Mouse (Mus musculus) lung, postnatal 10 days (tissue): ENCODE measurements around the gene Rprd2.
"Not testable (repeated sequence)": the region's sequence is repeated elsewhere in the genome, so short reads cannot be mapped to it uniquely, and the experiment has no call there.

ENCODE experiments used
- DNase-seq: peaks from one replicate; pipeline ENCODE4 v3.0.0; 2021

The Rprd2 gene

DNA sequence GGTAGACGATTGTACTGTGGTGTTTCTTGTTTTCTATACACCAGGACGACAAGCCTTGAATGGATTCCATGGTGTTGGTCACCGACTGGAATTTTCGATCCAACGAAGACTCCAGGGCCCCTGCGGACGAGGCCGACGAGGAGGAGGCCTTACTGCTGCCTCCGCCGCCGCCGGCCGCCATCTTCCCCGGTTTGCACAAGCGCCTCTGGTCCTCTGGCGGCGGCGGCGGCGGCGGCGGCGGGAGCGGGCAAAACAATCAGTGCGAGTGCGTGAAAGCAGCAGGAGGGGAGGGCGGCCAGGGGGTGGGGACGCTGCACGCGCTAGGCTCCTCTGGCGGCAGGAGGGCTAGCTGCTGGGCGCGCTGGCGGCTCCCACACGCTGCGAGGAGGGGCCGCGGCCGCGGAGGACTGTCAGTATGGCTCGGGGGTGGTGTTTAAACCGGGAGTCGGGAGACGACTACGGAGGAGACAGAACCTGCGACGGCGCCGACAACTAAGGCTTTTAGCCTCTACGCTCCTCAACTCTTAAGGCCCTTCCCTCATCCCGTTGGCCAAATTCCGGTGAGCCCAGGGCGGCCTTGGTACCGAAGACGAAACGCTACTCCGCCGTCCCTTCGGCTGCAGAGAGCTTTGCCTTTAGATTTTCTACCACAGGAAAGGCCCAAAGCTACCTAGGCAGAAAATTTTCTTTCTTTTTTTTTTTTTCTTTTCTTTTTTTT, at the start of gene Rprd2:
Gene Rprd2 (minus strand): TSS at position 293 of the 718 bp plus-strand sequence.
- peak; percentile 81 for DNase-seq

DNA sequence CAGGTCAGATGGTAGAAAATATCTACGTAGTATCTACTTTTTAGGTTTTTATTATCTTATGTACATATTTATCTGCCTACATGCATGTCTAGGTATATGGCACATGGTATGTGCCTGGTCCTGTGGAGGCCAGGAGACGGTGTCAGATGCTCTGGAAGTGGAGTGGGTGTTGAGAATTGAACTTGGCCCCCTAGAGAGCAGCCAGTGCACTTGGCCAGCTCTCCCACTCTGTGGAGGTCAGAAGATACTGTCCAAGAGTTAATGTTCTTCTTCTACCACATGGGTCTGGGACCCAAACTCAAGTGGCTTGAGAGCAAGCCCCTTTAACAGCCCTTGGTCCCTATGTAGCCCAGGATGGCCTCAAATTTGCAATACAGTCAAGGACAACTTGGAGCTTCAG, 48.7 kb upstream of the Rprd2 start:
- DNase-seq = no peak

DNA sequence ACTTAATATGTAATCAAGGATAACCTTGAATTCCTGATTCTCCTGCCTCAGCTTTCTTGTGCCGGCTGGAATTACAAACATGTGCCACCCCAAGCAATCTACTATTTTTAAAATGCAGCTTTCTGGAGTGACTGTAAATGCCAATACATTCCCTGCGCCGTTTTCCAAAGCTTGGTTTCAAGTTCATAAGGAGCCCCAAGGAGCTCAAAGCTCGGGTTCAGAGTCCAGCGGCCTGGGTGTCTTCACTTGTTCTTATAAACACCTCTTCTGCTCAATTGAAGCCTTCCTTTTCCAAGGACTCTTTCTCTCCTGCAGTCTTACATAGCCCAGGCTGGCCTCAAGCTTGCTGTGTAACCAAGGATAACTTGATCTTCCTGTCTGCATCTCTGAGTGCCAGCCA, 47.4 kb upstream of the Rprd2 start:
- DNase-seq = no peak

DNA sequence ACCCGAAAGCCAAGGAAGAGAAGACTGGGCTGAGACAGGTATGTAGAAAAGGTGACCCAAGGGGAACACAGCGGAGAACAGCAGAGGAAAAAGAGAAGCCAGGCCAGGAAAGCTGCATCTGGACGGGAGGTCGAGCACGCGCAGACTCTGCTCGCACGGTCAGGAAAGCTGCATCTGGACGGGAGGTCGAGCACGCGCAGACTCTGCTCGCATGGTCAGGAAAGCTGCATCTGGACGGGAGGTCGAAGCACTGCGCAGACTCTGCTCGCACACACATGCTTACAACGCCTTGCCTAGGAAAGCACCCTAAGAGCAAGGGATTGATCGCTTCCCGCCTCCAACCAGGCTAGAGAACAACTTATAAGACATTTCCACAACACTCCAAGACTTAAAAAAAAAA, 46.9 kb upstream of the Rprd2 start:
- no peak for DNase-seq

DNA sequence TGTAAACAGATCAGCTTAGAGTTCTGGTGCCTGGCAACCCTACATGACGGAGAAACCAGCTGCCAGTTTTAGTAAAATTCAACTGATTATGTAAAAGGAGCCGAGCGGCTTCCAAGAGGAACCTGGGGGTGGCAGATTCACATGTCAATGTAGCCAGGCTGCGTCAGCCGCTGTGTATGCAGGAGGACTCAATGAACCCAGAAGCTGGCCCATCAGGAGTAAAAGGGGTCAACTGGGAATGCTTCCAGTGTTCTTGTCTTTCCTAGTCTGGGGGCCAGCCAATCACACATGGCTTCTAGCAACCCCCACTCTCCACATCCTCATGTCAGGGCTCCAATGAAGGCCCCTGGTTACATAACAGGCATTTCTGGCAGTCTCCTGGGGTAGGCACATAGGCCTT, 46.4 kb upstream of the Rprd2 start:
- DNase-seq = no peak

DNA sequence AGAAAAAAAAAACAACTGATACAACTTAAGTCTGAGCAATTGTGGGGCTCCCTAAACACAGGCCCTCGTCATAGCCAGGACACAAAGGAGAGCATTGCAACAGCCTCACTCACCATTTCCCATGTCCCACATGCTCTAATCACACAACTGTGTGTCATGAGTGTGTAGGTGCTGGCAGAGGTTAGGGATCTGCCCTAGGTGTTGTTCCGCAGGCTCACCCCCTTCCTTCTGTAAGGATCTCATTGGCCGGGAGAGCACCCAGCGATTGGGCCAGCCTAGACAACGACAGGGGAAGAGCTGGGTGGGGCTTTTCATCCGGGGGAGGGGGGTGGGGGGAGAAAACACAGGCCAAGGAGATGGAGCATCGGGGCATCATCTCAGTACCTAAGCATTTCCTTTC, 44.9 kb upstream of the Rprd2 start:
- no peak for DNase-seq

DNA sequence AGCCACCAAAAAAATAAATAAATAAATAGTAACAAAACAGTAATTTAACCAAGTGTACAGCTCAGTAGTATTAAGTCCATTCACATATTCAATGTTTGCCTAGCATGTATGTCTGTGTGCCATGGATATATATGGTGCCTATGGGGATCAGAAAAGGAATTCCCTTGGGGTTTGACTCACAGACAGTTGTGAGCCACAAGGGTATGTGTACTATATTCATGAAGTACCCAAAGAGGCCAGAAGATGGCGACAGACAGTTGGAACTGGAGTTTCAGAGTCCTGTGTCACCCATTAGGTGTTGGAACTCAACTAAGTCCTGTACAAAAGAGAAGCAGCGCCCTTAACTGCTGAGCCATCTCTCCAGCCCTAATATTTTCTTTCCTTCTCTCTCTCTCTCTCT, 43.1 kb upstream of the Rprd2 start:
- DNase-seq = peak; percentile 94

DNA sequence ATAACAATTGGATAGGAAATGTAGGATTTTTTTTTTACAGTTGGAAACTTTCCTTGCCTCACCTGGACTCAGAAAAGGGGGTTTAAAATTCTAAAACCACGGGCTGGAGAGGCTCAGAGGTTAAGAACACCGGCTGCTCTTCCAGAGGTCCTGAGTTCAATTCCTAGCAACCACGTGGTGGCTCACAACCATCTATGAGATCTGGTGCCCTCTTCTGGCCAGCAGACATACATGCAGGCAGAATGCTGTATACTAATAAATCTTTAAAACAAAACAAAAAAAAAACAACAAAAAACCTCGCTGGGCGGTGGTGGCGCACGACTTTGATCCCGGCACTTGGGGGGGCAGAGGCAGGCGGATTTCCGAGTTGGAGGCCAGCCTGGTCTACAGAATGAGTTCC, 42.6 kb upstream of the Rprd2 start:
- peak; percentile 18 for DNase-seq

DNA sequence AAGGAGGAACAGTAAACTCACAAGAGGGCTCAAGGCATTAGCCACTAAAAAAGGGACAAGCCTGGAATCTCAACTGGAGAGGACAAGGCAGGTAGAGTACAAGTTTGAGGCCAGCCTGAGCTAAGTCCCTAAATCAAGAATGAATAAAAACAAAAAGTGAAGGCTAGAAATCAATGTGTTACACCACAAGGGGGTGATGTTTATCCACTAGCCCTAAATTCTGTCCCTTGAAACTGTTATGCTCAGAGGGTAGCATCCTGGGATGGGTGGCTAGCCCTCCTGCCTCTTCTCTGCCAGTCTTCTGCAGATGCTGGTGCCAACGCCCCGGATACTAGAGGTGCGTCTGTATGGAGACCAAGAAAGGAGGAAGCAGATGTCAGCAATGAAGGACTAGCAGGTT, 41.7 kb upstream of the Rprd2 start:
- DNase-seq = no peak

DNA sequence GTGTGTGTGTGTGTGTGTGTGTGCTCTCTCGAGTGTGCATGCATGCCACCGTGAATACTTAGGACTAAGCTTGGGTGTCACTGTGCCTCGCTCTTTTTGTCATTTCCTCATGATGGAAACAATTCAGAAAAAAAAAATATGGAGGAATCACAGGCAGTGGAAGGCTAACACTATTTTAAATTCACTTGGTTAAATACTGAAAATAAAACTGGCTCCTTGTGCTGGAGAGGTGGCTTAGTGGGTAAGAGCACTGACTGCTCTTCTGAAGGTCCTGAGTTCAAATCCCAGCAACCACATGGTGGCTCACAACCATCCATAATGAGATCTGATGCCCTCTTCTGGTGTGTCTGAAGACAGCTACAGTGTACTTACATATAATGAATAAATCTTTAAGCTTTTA, 39.6 kb upstream of the Rprd2 start:
- DNase-seq = not testable (repeated sequence)

DNA sequence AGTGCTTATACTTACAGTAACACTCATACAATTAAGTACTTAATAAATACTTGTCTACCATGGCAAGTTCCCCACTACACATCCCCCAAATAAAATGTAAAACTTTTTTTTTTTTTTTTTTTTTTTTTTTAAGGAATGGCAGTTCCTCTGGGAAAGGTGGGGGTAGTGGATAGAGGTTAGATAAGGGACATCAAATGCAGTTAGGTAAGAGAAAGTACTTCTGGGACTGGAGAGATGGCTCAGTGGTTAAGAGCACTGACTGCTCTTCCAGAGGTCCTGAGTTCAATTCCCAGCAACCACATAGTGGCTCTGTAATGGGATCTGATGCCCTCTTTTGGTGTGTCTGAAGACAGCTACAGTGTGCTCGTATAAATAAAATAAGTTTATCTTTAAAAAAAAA, 38.4 kb upstream of the Rprd2 start:
- DNase-seq = not testable (repeated sequence)

DNA sequence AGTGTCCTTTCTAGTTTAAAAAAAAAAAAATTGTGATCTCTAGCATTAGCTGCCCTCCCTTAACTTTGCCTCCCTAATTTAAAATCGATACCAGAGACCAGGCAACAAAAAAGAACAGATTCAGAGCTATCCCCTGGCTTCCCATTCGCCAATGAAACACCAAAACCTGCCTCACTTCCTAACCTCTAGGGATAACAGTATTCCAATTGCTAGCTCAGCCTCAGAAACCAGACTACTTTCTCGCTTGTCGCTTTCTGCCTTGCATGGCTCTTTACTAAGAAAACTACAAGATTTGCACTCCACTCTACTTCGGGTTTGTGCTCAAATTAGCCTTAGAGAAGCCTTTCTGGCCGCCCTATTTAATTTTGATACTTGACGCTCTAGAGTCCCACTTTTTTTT, 37.5 kb upstream of the Rprd2 start:
- DNase-seq = peak; percentile 10

DNA sequence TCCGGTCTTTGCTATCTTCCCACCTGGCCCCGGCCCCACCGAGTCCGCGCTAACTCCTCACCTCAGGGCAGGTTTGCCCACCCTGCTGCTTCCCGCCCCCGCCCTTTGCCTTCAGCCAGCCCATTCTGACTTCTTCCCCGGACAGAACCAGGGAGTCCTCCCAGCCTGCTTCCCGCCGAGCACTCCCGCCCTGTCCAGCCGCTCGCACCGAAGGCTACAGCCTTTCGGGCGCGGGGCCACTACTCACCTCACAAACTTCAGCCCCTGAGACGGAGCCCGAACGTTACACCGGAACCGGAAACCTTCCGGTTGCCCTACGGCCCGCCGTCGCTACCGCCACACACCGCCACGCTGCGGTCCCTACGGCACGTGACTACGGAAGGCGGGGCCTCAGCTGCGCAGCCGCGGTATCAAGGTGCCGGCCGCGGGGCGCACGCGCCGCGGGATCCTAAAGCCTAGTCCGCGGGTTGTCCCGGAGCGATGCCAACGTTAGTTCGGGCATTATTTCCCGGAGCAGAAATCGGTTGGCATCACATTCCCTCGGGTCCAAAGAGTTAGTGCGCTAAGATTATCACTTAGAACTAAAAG, 36.9 kb upstream of the Rprd2 start, which contains the start of gene Prpf3:
Gene Prpf3 (minus strand): TSS at position 384 of the 588 bp plus-strand sequence.
- DNase-seq = peak; percentile 97

DNA sequence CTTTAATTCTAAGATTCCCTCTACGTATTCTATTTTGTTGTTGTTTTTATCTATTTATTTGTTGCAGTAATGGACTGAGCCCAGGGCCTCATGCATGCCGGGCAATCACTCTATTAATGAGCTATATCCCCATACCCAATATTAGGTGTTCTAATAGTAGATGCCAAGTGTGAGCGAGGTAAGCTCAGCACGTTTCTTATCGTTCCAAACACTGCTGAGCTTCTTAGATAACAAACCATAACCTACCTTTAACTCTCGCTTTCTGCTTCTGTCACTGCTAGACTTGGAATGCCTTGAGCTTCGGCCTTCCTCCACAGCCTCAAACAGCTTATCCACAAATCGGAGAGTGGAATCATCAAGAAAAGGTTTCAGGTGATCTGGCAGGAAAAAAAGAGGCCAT, 32.7 kb upstream of the Rprd2 start:
- DNase-seq = no peak

DNA sequence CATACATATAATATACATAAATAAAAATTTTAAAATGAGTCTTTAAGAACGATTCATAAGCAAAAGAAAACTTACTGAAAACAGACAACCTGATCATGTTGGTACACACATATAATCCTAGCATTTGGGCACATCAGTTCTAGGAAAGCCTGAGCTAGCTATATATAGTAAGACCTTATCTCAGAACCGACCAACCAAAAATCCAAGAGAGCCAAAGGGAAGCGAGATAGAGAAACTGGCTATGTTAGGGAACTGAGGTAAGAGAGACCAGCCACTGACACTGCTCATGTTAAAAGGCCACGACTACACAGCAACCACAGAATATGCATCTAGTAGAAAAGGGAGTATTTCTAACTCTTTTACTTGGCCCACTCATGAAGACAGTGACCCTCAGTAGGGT, 31.9 kb upstream of the Rprd2 start:
- no peak for DNase-seq

DNA sequence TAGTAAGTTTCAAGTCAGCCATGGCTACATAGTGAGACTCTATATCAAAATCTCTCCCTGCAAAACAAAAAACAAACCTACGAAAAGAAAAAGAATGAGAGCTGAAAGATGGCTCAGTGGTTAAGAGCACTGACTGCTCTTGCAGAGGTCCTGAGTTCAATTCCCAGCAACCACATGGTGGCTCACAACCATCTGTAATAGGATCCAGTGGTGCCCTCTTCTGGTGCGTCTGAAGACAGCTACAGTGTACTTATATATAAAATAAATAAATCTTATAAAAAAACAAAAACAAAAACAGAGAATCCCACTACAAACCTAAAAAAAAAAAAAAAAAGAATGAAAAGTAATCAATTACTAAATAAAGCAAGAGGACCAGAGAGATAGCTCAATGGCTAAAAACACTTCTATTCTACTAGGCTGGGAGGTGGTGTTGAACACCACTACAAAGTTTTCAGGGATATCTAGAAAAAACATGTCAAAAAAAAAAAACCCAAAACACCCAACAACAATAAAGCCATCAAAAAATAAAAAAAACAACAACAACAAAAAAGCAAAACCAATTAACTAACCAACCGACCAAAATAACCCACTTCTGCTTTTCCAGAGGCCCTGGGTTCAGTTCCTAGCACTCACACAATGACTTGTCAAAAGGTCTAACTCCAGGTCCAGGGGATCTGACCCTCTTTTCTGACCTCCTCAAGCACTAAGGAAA, 24.0 kb upstream of the Rprd2 start:
- DNase-seq = no peak

DNA sequence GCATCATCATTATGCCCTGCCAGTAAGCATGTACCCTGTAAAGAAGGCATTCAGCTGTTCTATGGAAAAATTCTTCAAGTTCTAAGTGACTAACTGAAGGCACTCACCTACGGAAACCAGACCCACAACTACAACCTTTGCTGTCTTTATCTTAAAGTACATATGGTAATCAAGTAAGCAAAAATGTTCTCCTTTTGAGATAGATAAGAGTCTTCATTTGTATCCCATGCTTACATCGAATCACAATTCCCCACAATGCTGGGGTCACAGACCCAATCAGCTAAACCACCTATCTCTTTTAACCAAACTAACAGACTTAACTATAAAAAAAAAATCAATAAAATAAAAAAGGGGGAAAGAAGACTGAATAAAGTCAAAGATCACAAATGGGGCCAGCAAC, 20.6 kb upstream of the Rprd2 start:
- DNase-seq = no peak

DNA sequence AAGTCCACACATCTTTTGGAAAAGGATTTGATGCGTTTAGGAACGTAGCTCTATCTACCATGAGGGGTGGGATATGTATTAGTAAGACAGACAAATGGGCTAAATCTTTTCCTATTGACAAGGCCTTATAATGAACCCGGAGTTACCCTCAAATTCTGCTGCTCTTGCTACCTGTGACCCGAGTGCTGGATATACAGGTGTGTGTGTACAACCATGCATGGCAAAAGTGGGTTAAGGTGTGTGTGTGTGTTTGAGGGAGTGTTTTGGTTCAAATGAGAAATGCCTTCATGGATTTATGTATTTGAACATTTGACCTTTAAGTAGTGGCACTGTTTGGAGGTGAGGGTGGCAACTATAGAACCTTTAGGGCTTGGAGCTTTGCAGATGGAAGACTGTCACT, 10.4 kb upstream of the Rprd2 start:
- no peak for DNase-seq

DNA sequence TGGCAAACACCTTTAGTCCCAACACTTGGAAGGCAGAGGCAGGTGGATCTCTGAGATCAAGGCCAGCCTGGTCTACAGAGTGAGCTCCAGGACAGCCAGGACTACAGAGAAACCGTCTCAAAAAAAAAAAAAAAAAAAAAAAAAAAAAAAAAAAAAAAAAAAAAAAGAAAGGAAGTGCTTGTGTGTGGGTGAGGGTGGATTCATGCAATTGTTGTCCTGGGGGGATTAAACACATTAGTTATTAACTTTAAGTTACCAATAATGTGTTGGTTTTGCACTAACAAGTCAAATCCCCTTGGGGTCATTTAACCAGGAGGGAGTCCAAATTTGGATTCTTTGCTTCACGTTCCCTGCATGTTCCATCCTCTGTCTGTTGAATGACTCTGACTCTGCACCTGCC, 7.6 kb upstream of the Rprd2 start:
- no peak for DNase-seq

DNA sequence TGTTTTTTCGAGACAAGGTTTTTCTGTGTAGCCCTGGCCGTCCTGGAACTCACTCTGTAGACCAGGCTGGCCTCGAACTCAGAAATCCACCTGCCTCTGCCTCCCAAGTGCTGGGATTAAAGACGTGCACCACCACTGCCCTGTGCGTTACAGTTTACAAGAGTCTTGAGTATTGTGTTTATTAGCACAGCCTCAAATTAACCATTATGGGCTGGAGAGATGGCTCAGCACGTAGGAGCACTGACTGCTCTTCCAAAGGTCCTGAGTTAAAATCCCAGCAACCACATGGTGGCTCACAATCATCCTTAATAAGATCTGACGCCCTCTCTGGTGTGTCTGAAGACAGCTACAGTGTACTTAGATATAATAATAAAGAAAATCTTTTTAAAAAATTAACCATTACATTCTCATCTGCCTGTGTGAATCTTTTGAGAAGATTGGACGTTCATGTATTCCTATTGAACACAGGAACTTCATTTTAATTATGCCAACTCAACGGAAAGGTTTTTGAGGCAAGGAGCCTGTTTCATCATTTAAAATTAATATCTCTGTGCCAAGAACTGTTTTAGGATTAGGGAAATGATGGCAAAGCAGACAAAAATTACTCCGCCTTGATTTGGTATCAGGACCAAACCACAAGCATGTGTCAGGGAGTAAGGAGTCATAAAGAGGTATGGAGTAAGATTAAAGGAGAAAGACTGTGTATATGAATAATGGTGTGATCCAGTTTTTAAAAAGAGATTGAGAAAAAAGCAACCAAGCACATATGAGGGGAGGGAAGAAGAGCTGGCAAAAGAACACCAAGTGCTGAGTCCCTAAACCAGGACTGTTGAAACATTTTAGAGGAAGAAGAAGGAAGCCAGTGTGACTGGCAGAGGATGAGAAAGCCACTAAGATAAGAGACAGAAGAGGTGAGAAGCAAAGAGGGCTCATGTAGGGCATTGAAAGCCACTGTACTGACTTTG, 1.7 kb upstream of the Rprd2 start:
- no peak for DNase-seq

DNA sequence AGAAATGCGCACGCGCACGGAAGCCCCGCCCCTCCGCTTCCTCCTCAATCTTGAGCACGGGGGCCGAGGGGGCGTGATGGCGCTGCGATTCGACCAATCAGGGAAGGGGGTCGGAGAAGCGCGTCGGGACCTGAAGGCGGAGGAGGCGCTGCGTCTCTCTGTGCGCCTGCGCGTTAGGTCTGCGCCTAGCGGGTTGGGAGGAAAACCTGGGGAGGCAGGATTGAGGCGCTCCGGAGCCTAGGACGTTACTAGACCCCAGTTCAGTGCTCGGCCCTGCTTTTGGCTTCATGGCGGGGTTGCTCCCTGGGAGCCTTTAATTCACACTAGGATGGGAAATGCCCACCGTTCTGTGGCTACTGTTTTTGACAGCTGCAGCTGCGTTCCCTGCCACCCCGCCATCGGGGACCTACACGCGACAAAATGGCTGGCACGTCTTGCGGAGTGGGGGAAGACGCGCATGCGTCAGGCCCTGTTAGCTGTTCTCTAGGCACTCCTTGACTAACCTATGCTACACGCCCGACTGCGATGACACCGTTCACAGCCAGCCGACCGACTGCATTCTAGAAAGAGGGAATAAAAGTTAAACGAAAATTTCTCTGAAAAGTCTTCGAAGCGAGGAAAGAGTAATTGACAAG, 805 bp upstream of the Rprd2 start:
- DNase-seq = peak; percentile 100

DNA sequence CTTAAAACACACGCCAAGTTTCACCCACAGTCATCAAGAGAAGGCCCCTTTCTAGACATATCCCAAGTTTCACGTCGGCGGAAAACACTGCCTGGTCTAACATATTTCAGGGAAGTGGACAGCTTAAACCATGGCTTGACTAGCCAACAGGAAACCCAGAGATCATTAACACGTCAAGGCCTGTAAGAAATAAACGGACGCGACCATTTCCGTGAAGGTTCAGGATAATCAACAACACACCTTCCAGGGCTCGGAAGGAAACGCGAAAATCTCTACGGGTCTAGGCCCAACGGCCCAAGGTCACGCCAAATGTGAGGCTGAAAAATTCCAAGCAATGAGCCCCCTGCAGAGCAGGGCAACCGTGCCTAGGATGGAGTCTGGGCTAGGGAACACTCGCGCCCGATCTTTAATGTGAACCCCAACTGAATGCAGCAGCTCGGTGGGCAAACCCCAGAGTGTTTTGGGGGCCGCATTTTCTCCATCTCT, 594 bp downstream of the Rprd2 start:
- DNase-seq = peak; percentile 56
